Mouse (Mus musculus): ENCODE data around the gene Hs3st4. TPM values are rescaled to one million over a fixed set of nuclear protein-coding genes. Genes with fewer than 3 reads are reported as not detected.
A peak's percentile ranks its signal among the peaks of the same experiment; 100 is the strongest.

Gene Hs3st4
- polyA plus RNA-seq, 1 experiment from 2014 or later, result not detected

- Histone ChIP-seq H3K9ac (ENCODE audit: low read depth, low read length) (no peak overlapping the region), H3K4me3 (ENCODE audit: low read depth, low read length) (no peak overlapping the region), H3K4me2 (replicated peaks; ENCODE audit: low read depth) (no peak overlapping the region), H3K27ac (ENCODE audit: low read depth, low read length) (no peak overlapping the region), H3K9me3 (ENCODE audit: control insufficient read depth) (no peaks in the 10 kb centered on the region), H3K27me3 (replicated peaks; ENCODE audit: control insufficient read depth, insufficient read depth, low read length) (no peaks in the 10 kb centered on the region), H3K36me3 (ENCODE audit: control insufficient read depth, insufficient read depth) (no peaks in the 10 kb centered on the region), H3K4me1 (replicated peaks; ENCODE audit: control insufficient read depth, insufficient read depth, low read length) (no peaks in the 10 kb centered on the region)
- no peak for ATAC-seq
- TF ChIP-seq CTCF (IDR thresholded peaks at IDR 0.05; ENCODE audit: low read depth), result peak; percentile 74
- 36% methylated on average over 4 of the region's 4 CpGs for WGBS
Measured at GRCm38 (mm10) chr7:124383489-124383888, 400.8 kb downstream of the Hs3st4 start.

DNA sequence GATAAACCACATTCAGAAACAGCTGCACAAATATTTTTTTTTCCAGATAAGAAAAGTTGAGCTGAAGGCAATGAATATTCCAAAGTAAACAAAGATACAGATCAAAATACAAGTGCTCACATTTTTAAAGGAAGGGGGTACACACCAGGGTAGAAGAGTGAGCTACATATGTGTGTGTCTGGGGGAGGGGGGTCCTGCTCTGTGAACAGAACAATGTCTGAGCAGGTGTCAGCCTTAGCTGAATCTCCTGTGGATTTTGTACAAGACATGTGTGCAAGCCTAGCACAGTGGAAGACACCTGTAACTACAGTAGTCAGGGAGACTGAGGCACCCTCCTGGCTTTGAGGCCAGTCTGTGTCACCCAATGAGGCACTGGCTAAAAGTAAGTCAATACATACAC is 416.5 kb downstream of the Hs3st4 start:
- Histone ChIP-seq H3K27ac (ENCODE audit: low read depth, low read length) (no peak overlapping the region), H3K4me2 (replicated peaks; ENCODE audit: low read depth) (no peak overlapping the region), H3K9ac (ENCODE audit: low read depth, low read length) (no peak overlapping the region), H3K27me3 (replicated peaks; ENCODE audit: control insufficient read depth, insufficient read depth, low read length) (no peaks in the 10 kb centered on the region), H3K4me1 (replicated peaks; ENCODE audit: control insufficient read depth, insufficient read depth, low read length) (no peaks in the 10 kb centered on the region), H3K4me3 (ENCODE audit: low read depth, low read length) (no peak overlapping the region), H3K36me3 (ENCODE audit: control insufficient read depth, insufficient read depth) (no peaks in the 10 kb centered on the region), H3K9me3 (ENCODE audit: control insufficient read depth) (no peaks in the 10 kb centered on the region)
- TF ChIP-seq CTCF (IDR thresholded peaks at IDR 0.05; ENCODE audit: low read depth), result no peak
- ATAC-seq, result no peak

- Histone ChIP-seq H3K4me2 (replicated peaks; ENCODE audit: low read depth) (no peak overlapping the region), H3K36me3 (ENCODE audit: control insufficient read depth, insufficient read depth) (no peaks in the 10 kb centered on the region), H3K27me3 (replicated peaks; ENCODE audit: control insufficient read depth, insufficient read depth, low read length) (no peaks in the 10 kb centered on the region), H3K9me3 (ENCODE audit: control insufficient read depth) (no peaks in the 10 kb centered on the region), H3K27ac (ENCODE audit: low read depth, low read length) (no peak overlapping the region), H3K4me3 (ENCODE audit: low read depth, low read length) (no peak overlapping the region), H3K4me1 (replicated peaks; ENCODE audit: control insufficient read depth, insufficient read depth, low read length) (no peaks in the 10 kb centered on the region), H3K9ac (ENCODE audit: low read depth, low read length) (no peak overlapping the region)
- no peak for ATAC-seq
- TF ChIP-seq CTCF (IDR thresholded peaks at IDR 0.05; ENCODE audit: low read depth), result no peak
Measured at GRCm38 (mm10) chr7:124426951-124427350, 444.3 kb downstream of the Hs3st4 start.
